ENCODE assay signal across 15 mouse cellular contexts in the genomic region with DNA sequence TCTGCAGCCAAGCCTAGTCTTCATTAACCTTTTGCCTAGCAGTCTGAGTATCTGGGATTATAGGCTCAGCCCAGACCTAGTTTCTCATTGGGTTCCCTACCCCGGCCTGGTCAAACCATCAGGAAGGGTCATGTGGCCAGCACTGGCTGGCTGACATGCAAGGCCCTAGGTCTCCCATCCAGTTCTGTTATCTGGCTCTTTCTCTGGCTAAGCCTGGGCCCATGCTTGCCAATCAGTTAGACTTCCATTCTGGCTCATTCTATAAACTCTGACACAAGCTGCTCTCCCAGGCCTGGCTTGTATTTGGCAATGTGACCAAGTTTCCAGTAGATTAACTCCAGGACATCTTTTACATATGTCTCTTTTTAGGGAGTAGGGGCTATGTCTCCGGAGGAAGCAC.
DNase-seq lines count a peak whose midpoint lies in the region; TF ChIP-seq lines count a peak whose summit lies in the region.
"Had no signal": no experiment of that assay in that cellular context is flagged by ENCODE, and none has a peak within 500 bp of the region (broad histone marks: within the 10 kb centered on the region; RNA-seq: fewer than 3 reads in every experiment).

No protein-coding gene starts in this region.

- peak; percentile 21 for DNase-seq in gastrocnemius, adult 2 months
- DNase-seq in gastrocnemius, postnatal 25 days, result no peak
- peak; percentile 46 for DNase-seq in adipocyte (ENCODE audit: low spot score)
- peak; percentile 56 for DNase-seq in cerebellum, adult 8-10 months
- peak; percentile 51 to 61 for DNase-seq in heart, postnatal 10 days
- DNase-seq in spleen, adult 18-20 months, result no peak
- no peak for DNase-seq in urinary bladder, adult 18-20 months (ENCODE audit: low spot score in 2 of 2)
- no peak for DNase-seq in layer of hippocampus, adult 9-11 months
- DNase-seq: lung, adult 2 months; right cerebral cortex, postnatal 25 days; thymus, adult 2 months had no signal

- no peak for TF ChIP-seq CTCF in gastrocnemius, adult 2 months (IDR thresholded peaks at IDR 0.05)

- intact Hi-C loops in gastrocnemius, adult 2 months (cut with DNase I), result no loop called here
- intact Hi-C loops in heart, postnatal 10 days (cut with DNase I), result no loop called here

- no peak overlapping the region for H3K4me3 ChIP-seq in gastrocnemius, adult 2 months
- H3K4me3 ChIP-seq: embryonic facial prominence, embryonic 12.5 days; hindbrain, embryonic 10.5 days; limb, embryonic 15.5 days; neural tube, embryonic 13.5 days had no signal

- H3K27ac ChIP-seq in gastrocnemius, adult 2 months, result no peak overlapping the region
- H3K27ac ChIP-seq: embryonic facial prominence, embryonic 12.5 days; hindbrain, embryonic 10.5 days; limb, embryonic 15.5 days; neural tube, embryonic 13.5 days had no signal

Comparison
In these comparisons a context has a peak if more than half of its experiments do, and no peak if none do; other contexts are left out.
1. DNase-seq: peak in gastrocnemius, adult 2 months (single experiment), adipocyte (single experiment), cerebellum, adult 8-10 months (single experiment) and heart, postnatal 10 days (2 of 2); none in gastrocnemius, postnatal 25 days (single experiment), spleen, adult 18-20 months (0 of 2), urinary bladder, adult 18-20 months (0 of 2) and layer of hippocampus, adult 9-11 months (single experiment).